Mouse (Mus musculus) splenic B cell, adult 2 months (primary cell): ENCODE measurements around the gene Fgf15.

ENCODE experiments used
- DNase-seq: peaks from one replicate; pipeline ENCODE4 v3.0.0-alpha.2; 2011; ENCODE audit warnings: low read depth, low spot score
- H3K27me3 ChIP-seq: 2 replicates; pipeline ENCODE4 v1.6.1; 2012; ENCODE audit warnings: mild to moderate bottlenecking, low read length, moderate library complexity, mixed read lengths; ENCODE audit not compliant: control insufficient read depth, poor library complexity, insufficient read depth, severe bottlenecking
- H3K36me3 ChIP-seq: 2 replicates; pipeline ENCODE4 v1.6.1; 2012; ENCODE audit warnings: mild to moderate bottlenecking, low read length, moderate library complexity, mixed read lengths; ENCODE audit not compliant: control insufficient read depth, poor library complexity, insufficient read depth, severe bottlenecking

The Fgf15 gene

DNA sequence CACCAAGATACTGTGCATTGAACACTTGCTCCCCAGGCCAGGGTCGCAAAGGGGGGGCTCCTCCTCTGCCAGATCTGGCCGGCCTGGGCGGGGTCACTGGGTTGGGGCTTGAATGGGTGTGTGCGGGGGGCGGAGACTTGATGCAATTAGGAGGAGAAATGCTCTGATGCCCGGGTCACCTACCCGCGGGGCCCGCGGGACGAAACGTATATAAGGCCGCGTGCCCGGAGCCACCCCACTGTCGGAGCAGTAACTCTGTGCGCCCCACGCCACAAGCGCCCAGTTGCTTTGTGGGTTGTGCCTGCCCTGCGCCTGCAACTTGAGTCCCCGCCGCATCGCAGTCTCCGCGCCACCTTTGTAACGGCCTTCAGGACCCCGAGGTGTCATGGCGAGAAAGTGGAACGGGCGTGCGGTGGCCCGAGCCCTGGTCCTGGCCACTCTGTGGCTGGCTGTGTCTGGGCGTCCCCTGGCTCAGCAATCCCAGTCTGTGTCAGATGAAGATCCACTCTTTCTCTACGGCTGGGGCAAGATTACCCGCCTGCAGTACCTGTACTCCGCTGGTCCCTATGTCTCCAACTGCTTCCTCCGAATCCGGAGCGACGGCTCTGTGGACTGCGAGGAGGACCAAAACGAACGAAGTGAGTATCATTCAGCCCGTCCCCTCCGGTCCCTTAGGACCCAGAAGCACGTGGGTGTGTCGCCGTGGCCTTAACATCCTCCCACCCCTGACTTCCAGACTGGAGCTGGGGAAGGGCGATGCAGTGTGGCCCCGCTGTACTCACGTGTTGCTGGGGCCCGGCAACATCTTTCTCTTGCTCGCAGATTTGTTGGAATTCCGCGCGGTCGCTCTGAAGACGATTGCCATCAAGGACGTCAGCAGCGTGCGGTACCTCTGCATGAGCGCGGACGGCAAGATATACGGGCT is at the start of gene Fgf15:
Gene Fgf15, plus strand, starts transcription at position 238 of the 925 bp plus-strand sequence.
- no peaks in the 10 kb centered on the region for H3K36me3 ChIP-seq
- no peak for DNase-seq
- H3K27me3 ChIP-seq = 0 out of 2 replicates have a peak, but pooled peaks cover 3% of the 10 kb centered on the region

DNA sequence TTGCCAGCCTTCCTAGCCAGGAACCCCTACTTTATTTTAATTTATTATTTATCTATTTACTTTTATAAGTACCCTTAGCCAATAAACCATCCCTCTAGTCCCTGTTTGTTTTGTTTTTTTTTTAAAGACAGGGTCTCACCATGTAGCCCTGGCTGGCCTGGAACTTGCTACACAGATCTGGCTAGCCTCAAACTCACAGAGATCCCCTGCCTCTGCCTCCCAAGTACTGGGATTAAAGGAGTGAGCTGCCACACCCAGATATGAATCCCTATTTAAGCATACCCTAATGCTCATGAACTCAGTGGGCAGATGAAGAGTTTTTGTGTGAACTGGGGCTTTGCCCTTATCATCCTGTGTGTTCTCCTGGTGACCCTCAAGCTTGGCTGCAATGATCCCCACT is 49.3 kb upstream of the Fgf15 start, which contains the start of gene Fgf4:
Gene Fgf4, plus strand, starts transcription at position 301 of the 400 bp plus-strand sequence.
- DNase-seq = no peak
- no peaks in the 10 kb centered on the region for H3K36me3 ChIP-seq
- H3K27me3 ChIP-seq = no peaks in the 10 kb centered on the region

DNA sequence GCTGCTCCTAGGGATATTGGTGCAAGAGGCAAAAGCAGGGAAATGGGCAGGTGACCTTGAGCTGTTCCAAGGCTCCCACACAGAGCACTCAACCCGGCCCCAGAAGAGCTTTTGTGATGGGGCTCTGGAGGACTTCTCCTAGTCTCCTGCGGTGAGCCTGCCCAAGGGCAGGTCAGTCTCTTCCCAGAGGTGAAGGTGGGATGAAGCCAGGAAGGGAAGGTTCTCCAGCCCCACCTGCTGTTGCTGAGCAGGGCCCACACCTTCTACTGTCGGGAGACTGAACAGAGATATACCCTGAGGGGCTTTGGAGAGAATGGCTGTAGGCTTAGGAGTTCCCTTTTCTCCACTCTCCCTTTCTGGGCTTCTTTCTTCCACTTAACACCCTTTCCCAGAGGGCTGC is 45.0 kb upstream of the Fgf15 start:
- Histone ChIP-seq H3K27me3 (no peaks in the 10 kb centered on the region), H3K36me3 (no peaks in the 10 kb centered on the region)
- DNase-seq = no peak

- DNase-seq = no peak
- H3K27me3 ChIP-seq = no peaks in the 10 kb centered on the region
- H3K36me3 ChIP-seq = no peaks in the 10 kb centered on the region
Measured at GRCm38 (mm10) chr7:144854966-144855365, 41.4 kb upstream of the Fgf15 start.

- DNase-seq = no peak
- Histone ChIP-seq H3K36me3 (no peaks in the 10 kb centered on the region), H3K27me3 (no peaks in the 10 kb centered on the region)
Measured at GRCm38 (mm10) chr7:144857158-144857557, 39.2 kb upstream of the Fgf15 start.

DNA sequence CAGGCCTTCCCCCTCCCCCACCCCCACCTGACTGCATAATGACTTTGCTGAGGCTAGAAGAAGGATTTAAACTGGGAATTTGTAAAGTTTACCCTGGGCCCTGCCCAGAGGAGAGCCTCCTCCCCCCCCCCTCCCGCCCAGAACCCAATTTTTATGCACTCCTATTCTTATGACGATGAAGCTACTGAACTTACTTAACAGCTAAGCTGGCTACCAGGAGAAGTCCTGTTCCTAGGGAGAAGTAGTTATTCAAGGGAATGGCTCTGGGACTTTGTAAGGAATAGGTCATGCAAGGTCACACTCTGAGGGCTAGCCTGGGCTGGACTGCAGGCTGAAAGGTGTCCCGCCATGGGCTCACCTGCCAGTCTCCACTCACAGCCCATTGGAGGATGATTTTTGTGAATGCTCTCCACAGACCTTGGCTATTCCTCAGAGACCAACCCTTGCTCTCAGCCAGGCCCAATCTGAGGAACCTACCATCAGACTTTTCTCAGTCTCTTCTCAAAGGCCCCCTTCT is 38.4 kb upstream of the Fgf15 start:
- Histone ChIP-seq H3K36me3 (no peaks in the 10 kb centered on the region), H3K27me3 (no peaks in the 10 kb centered on the region)
- DNase-seq = no peak

DNA sequence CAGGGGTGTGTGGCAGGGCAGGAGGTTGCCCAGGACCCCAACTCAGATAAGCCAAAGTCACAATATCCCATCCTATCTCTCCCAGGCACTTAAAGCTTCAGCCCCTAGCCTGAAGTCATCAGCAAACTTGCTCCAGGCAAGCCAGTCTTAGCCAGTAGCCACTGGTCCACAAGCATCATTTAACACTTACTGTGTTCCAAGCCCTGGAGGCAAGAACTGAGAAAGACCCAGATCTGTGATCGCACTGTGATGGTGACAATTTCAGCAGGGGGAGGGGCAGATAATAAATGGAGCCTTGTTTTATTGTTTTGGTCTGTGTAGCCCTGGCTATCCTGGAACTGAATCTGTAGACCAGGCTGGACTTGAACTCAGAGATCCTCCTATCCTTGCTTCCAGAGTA is 37.6 kb upstream of the Fgf15 start:
- no peaks in the 10 kb centered on the region for H3K27me3 ChIP-seq
- H3K36me3 ChIP-seq = no peaks in the 10 kb centered on the region
- DNase-seq = no peak

DNA sequence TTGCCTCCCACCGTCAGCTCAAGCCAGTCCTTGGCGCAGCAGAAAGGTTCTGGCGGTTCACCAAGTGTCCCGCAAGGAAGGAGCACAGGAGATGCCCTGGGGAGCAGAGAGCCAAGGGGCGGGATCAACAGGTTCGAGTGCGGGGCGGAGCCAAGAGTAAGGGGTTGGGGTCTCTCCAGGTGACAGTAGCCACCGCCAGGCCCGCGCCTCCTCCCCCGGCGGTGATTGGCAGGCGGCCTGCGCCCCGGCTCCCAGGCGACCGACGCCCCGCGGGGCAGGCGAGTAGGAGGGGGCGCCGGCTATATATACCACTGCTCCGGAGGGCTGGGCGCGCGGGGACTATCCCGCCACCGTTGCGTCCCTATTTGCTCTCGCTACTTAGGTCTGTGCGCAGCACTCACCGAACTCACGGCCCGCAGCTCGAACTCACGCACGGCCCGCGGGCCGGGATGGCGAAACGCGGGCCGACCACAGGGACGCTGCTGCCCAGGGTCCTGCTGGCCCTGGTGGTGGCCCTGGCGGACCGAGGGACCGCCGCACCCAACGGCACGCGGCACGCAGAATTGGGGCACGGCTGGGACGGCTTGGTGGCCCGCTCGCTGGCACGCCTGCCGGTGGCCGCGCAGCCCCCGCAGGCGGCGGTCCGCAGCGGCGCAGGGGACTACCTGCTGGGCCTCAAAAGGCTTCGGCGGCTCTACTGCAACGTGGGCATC is 35.1 kb upstream of the Fgf15 start:
- no peak for DNase-seq
- no peaks in the 10 kb centered on the region for H3K27me3 ChIP-seq
- no peaks in the 10 kb centered on the region for H3K36me3 ChIP-seq

DNA sequence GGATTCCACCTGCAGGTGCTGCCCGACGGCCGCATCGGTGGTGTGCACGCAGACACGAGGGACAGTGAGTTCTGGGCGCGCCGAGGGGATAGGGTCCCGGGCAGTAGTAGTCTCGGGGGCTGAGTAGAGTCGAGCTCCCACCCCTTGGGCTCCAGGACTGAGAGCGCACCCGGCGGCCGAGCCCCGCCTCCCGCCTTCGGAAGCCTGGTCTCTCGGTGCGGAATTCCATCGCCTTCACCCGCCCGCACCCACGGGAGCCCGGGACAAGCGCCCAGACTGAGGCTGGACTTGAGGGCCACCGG is 34.6 kb upstream of the Fgf15 start:
- H3K36me3 ChIP-seq = no peaks in the 10 kb centered on the region
- H3K27me3 ChIP-seq = no peaks in the 10 kb centered on the region
- no peak for DNase-seq

DNA sequence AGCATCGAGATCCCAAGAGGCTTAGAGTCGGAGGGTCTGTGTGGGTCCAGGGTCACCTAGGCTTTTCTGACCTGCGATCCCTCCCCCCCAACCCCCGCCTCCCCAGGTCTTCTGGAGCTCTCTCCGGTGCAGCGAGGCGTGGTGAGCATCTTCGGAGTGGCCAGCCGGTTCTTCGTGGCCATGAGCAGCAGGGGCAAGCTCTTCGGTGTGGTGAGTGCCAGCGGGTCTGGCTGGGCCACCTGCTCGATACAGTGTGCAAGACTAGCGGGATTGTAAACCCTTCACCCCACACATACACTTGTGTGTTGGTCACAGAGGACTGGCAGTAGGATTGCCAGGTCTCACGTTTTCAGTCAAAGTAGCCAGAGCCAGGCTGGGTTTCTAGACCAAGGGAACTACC is 34.2 kb upstream of the Fgf15 start:
- Histone ChIP-seq H3K27me3 (no peaks in the 10 kb centered on the region), H3K36me3 (no peaks in the 10 kb centered on the region)
- DNase-seq = no peak

- DNase-seq = no peak
- H3K27me3 ChIP-seq = no peaks in the 10 kb centered on the region
- H3K36me3 ChIP-seq = no peaks in the 10 kb centered on the region
Measured at GRCm38 (mm10) chr7:144862712-144863111, 33.6 kb upstream of the Fgf15 start.

- Histone ChIP-seq H3K27me3 (no peaks in the 10 kb centered on the region), H3K36me3 (no peaks in the 10 kb centered on the region)
- no peak for DNase-seq
Measured at GRCm38 (mm10) chr7:144863196-144863595, 33.1 kb upstream of the Fgf15 start.

GRCm38 (mm10) chr7:144864160-144864670 is 32.1 kb upstream of the Fgf15 start:
- H3K36me3 ChIP-seq = no peaks in the 10 kb centered on the region
- no peak for DNase-seq
- no peaks in the 10 kb centered on the region for H3K27me3 ChIP-seq

DNA sequence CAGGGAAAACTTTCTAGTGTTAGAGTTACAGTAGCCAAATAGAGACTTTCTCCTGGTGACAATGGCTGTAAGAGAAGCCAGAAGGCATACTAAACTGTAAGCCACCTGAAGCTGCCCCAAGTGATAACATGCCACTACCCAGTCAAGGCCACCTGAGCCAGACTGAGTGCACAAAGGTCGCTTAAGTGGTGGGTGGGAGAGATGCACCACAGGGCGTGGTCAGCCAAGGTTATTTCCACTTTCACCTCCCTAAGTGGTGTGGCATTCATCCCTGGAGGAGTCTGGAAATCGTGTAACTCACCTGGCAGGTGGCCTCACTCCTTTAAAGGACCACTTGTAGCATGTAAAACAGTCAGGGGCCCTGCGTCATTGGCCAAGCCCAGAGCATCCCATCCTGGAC is 29.2 kb upstream of the Fgf15 start:
- Histone ChIP-seq H3K36me3 (no peaks in the 10 kb centered on the region), H3K27me3 (no peaks in the 10 kb centered on the region)
- no peak for DNase-seq

- no peak for DNase-seq
- Histone ChIP-seq H3K36me3 (no peaks in the 10 kb centered on the region), H3K27me3 (no peaks in the 10 kb centered on the region)
Measured at GRCm38 (mm10) chr7:144867602-144868001, 28.7 kb upstream of the Fgf15 start.
